30 mouse cellular contexts compared by ENCODE assay signal in the genomic region with DNA sequence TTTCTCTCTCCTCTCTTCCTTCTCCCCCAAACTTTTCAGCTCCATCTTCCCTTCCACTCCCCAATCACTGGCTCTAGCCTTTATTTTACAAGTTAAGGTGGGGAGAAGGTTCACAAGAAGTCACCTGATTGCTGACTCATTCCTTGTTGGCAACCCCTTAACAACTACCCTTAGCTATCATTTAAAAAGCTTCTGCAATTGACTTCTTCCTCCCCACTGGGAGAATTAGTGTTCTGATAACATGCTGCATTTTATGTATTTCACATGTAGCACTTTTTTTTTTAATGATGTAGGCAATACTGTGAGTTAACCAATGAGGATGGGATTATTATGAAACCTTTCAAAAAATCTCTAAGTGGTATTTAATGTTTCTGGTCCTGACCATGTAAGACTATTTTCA.
"Had no signal": no experiment of that assay in that cellular context is flagged by ENCODE, and none has a peak within 500 bp of the region (broad histone marks: within the 10 kb centered on the region; RNA-seq: fewer than 3 reads in every experiment).

No protein-coding gene starts in this region.

- H3K9me3 ChIP-seq: heart, embryonic 12.5 days; heart, embryonic 13.5 days; heart, embryonic 15.5 days; hindbrain, embryonic 10.5 days; hindbrain, embryonic 12.5 days; hindbrain, embryonic 13.5 days; hindbrain, embryonic 15.5 days; intestine, embryonic 15.5 days; kidney, embryonic 15.5 days had no signal

- DNase-seq: heart, postnatal 10 days; heart, postnatal 14 days; heart, postnatal 36 days; heart, postnatal 4 days; kidney, adult 11 months; kidney, adult 18-20 months; kidney, adult 2 months; kidney, adult 8-10 months; kidney, adult 9 months; kidney, postnatal 10 days; kidney, postnatal 14 days; kidney, postnatal 25 days; kidney, postnatal 36 days; kidney, postnatal 4 days; layer of hippocampus, adult 9-11 months; layer of hippocampus, postnatal 36 days had no signal

- H3K36me3 ChIP-seq: heart, embryonic 12.5 days; heart, embryonic 13.5 days; heart, embryonic 15.5 days; hindbrain, embryonic 10.5 days; hindbrain, embryonic 12.5 days; hindbrain, embryonic 13.5 days; hindbrain, embryonic 15.5 days; intestine, embryonic 15.5 days; kidney, embryonic 15.5 days had no signal

- H3K9ac ChIP-seq: heart, embryonic 12.5 days; heart, embryonic 13.5 days; heart, embryonic 15.5 days; hindbrain, embryonic 12.5 days; hindbrain, embryonic 13.5 days; hindbrain, embryonic 14.5 days; hindbrain, embryonic 15.5 days; intestine, embryonic 15.5 days; kidney, embryonic 15.5 days had no signal

- H3K27ac ChIP-seq: heart, embryonic 13.5 days; heart, embryonic 15.5 days; hindbrain, embryonic 10.5 days; hindbrain, embryonic 12.5 days; hindbrain, embryonic 13.5 days; hindbrain, embryonic 14.5 days; hindbrain, embryonic 15.5 days; hindbrain, postnatal 0 days; intestine, embryonic 15.5 days; kidney, embryonic 15.5 days; kidney, postnatal 0 days; layer of hippocampus, adult 2 months; left cerebral cortex, adult 2 months had no signal

- H3K4me1 ChIP-seq: heart, embryonic 12.5 days; heart, embryonic 13.5 days; heart, embryonic 15.5 days; hindbrain, embryonic 12.5 days; hindbrain, embryonic 13.5 days; hindbrain, embryonic 15.5 days; intestine, embryonic 15.5 days; kidney, embryonic 15.5 days had no signal

- H3K27me3 ChIP-seq: heart, embryonic 12.5 days; heart, embryonic 13.5 days; heart, embryonic 15.5 days; hindbrain, embryonic 12.5 days; hindbrain, embryonic 13.5 days; hindbrain, embryonic 15.5 days; intestine, embryonic 15.5 days; kidney, embryonic 15.5 days had no signal

- H3K4me3 ChIP-seq: heart, embryonic 12.5 days; heart, embryonic 13.5 days; heart, embryonic 15.5 days; hindbrain, embryonic 10.5 days; hindbrain, embryonic 12.5 days; hindbrain, embryonic 13.5 days; hindbrain, embryonic 15.5 days; intestine, embryonic 15.5 days; kidney, embryonic 15.5 days; layer of hippocampus, adult 2 months; left cerebral cortex, adult 2 months had no signal
